Mouse (Mus musculus) embryonic fibroblast, embryonic 13.5 days (primary cell): ENCODE data around the gene Tmod3. TPM values are rescaled to one million over a fixed set of nuclear protein-coding genes. Genes with fewer than 3 reads are reported as not detected.

ENCODE experiments used
- H3K27ac ChIP-seq: 2 replicates; pipeline ENCODE4 v1.5.1; 2012; ENCODE audit warnings: low read length, control low read depth, inconsistent platforms; ENCODE audit not compliant: insufficient read depth
- H3K4me1 ChIP-seq: 2 replicates; pipeline ENCODE4 v1.6.1; 2011; ENCODE audit warnings: low read length; ENCODE audit not compliant: control insufficient read depth, insufficient read depth
- H3K4me3 ChIP-seq: 2 replicates; pipeline ENCODE4 v1.5.1; 2011; ENCODE audit warnings: mild to moderate bottlenecking, control low read depth, low read length; ENCODE audit not compliant: insufficient read depth
- CTCF ChIP-seq: IDR thresholded peaks from 2 replicates; pipeline ENCODE4 v1.5.1; 2011; ENCODE audit warnings: mild to moderate bottlenecking, control low read depth, low read length, moderate library complexity, borderline replicate concordance; ENCODE audit not compliant: insufficient read depth
- POLR2A ChIP-seq: IDR thresholded peaks from 2 replicates; pipeline ENCODE4 v1.6.1; 2011; ENCODE audit warnings: low read depth, mild to moderate bottlenecking, control low read depth, low read length, moderate library complexity
- polyA plus RNA-seq: library from polyadenylated mRNA; stranded (reverse); fragments of >200 nt; gene quantifications from 2 replicates; pipeline ENCODE4 v1.2.4, GENCODE M21; 2011; ENCODE audit warnings: low read depth; ENCODE audit not compliant: missing spikeins, insufficient read length

Gene Tmod3
- polyA plus RNA-seq, 1 experiment = 71.0 TPM

DNA sequence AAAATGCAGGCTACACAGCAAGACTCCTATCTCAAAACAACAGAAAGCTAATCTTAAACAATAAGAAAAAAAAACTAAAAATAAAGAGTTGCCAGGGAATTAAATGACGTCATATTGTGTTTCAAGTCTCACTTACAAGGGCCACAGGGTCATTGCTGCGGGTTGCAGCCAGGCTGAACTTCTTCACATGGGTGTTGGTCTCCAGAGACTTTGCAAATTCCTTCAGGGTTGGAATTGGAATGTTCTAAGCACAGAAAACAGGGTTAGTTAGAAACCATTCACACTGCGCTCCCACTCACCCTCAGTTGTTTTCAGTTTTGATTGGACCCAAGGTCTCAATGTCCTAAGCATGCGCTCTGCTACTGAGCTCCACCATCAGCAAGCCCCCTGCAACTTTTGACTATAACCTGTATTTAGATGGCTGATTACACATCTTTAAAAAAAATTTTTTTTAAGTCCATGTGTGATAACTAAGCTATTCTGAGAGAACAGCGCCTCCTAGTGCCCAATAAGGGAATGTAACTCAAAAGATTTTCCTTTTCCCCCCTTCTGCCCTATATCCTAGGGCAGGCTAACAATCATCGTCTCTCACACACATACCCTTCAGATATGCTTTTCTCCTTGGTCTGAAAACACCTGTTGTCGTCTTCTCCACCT is 22.4 kb upstream of the Tmod3 start:
- H3K4me3 ChIP-seq = no peak overlapping the region
- TF ChIP-seq CTCF = no peak
- TF ChIP-seq POLR2A = no peak
- H3K27ac ChIP-seq = no peak overlapping the region
- H3K4me1 ChIP-seq = no peaks in the 10 kb centered on the region

DNA sequence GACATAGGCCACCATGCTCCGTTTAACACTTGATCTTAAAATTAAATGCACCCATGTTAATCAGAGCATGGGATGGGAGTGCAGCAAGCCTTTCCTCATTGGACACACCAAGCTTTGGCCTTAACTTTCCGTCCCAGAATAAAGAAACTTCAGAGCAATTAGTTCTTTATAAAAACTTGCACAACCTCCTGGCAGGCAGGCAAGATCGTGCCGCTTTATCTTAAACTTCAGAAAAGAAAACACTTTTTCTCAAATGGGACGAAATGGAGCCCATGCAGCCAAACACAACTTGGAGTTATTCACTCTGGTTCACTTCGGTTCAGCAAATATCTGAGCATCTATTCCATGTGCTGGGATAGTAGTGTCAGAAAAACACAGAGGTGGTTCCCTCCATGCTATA is 19.9 kb upstream of the Tmod3 start:
- no peak overlapping the region for H3K27ac ChIP-seq
- H3K4me3 ChIP-seq = no peak overlapping the region
- TF ChIP-seq POLR2A (no peak), CTCF (no peak)
- no peaks in the 10 kb centered on the region for H3K4me1 ChIP-seq

DNA sequence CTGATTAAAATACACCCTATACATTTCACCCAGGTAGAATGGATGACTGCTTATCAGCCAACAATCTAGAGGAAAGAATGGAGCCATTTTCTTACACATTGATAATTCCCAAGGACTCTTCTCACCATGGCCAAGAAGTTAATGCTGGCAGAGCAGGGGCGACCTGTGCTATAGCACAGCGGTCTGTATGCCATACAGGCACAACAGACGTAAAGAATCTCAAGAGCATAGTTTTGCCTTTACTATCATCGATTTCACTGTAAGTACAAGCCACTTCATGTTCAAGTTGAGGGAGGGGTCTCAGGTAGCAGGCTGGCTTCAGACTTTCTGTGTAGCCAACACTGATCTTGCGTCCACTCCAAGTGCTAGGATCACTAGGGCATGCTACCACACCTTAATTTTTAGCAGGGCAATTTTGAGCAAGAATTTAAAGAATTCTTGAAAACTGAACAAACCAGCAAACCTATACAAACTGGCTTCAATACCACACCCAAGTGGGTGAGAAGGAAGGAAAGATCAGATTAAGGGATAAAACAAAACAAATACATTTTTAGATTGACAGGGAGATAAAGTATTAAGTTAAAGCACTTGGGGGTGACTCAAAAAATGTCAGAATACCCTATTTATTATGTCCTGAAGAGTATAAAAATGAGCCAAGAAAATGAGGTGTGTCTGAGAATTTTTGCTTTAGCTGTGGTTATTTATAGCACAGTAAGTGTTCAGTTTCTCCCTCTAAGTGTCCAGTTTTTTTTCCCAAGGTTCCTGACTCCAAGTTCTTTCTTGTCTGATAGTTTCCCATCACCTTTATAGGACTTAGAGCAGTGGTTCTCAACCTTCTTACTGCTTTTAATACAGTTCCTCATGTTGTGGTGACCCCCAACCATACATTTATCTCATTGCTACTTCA is 11.8 kb upstream of the Tmod3 start:
- Histone ChIP-seq H3K4me3 (no peak overlapping the region), H3K27ac (no peak overlapping the region), H3K4me1 (0 out of 2 replicates have a peak, but pooled peaks cover 2% of the 10 kb centered on the region)
- TF ChIP-seq CTCF = no peak

DNA sequence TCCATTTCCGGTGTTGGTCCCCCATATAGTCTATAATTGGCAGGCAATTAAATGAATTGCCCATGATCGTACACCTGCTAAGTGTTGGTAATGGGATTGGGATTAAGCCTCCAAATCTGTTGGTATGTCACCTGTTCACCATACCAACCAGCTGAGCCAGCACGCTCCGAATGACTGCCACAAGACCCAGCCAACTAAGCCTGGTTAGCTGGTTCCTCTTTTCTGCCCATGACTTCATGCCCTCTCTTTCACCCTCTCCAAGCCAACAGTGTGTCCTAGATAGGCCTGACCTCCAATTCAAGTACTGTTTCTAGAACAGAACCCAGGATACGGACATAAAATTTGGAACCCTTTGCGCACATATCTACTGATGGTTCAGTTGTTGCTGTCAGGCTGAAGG is 8.9 kb upstream of the Tmod3 start:
- TF ChIP-seq POLR2A (no peak), CTCF (no peak)
- no peak overlapping the region for H3K4me3 ChIP-seq
- peaks cover 6% of the 10 kb centered on the region; the same call in 1 of the 2 replicates for H3K4me1 ChIP-seq
- H3K27ac ChIP-seq = no peak overlapping the region

DNA sequence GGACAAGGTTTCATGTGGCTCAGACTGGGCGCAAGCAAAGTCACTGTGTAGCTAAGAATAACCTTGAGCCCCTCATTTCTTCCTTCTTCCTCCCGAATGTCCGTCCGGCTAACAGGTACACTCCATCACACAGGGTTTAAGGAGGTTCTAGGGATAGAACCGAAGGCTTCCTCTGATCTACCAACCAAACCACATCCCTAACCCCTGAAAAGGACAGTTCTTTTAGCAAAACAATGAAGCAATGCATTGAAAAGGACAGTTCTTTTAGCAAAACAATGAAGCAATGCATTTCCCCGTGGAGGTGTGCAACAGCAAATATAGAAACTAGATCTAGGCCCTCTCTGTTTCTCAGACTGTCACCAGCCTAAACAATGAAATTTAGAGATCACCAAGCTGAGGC is 5.4 kb upstream of the Tmod3 start:
- no peak overlapping the region for H3K27ac ChIP-seq
- peaks cover 5% of the 10 kb centered on the region for H3K4me1 ChIP-seq
- TF ChIP-seq CTCF = no peak
- TF ChIP-seq POLR2A = no peak
- H3K4me3 ChIP-seq = no peak overlapping the region

DNA sequence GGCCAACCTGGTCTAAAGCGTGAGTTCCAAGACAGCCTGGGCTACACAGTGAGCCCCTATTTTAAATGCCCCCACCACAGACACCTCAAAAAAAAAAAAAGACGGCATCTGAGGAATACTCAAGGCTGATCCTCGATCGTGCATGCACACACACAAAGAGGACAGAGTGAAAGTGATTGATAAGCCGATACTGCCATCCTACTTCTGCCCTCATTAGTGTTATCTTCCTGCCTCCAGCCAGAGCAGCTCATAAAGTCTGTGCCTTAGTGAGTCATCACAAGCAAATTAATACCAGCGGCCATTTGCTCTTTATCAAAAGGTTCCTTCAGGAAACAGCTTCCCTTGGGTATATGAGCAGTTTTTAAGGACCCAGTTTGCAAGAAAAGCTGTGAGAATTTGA is 4.2 kb upstream of the Tmod3 start:
- Histone ChIP-seq H3K4me1 (peaks cover 5% of the 10 kb centered on the region), H3K27ac (0 out of 2 replicates have a peak overlapping the region, but pooled peaks have one; percentile 21)
- TF ChIP-seq POLR2A = no peak
- TF ChIP-seq CTCF = no peak

DNA sequence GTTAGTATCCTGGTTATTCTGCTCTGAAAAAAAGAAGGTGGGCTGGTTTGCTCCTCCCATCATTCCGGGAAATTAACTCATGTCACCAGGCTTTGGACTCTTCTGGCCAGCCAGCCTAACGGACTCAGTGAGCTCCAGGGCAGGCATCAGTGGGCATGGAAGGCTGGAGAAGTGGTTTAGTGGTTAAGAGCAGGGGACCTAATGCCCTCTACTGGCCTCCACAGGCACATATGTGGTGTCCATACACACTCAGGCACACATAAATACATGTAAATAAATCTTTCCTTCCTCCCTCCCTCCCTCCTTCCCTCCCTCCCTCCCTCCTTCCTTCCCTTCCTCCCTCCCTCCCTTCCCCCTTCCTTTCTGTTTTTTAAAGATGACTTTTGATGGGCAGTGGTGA is 3.7 kb upstream of the Tmod3 start:
- Histone ChIP-seq H3K4me3 (no peak overlapping the region), H3K4me1 (peaks cover 5% of the 10 kb centered on the region), H3K27ac (no peak overlapping the region)
- TF ChIP-seq CTCF = no peak
- TF ChIP-seq POLR2A = no peak

More for the DNA sequence above, 4.2 kb upstream of the Tmod3 start:
- no peak overlapping the region for H3K4me3 ChIP-seq

DNA sequence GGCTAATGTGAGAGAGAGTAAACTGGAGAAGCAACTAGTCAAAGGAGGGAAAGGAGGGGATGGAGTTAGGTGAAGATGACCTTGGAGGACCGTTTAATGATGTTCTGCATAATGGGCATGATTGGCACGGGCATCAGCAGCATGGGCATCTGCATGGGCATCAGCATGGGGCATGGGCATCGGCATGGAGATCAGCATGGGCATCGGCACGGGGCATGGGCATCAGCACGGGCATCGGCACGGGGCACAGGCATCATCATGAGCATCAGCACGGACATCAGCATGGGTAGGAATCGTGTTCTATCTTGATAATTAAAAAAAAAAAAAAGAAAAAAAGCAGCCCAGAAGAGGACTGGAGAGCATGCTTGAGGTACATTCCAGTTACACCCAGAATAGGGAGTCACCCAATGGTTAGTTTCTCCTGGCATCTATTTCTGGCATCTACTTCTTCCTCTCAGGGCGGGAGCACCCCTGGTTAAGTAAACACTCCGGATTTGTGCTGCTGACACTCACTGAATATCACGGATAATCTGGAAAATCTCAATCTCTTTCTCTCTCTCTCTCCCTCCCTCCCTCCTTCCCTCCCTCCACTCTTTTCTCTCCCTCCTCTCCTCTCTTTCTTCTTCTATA is 1.7 kb upstream of the Tmod3 start:
- Histone ChIP-seq H3K27ac (no peak overlapping the region), H3K4me3 (no peak overlapping the region), H3K4me1 (peaks cover 10% of the 10 kb centered on the region)
- TF ChIP-seq POLR2A (no peak), CTCF (no peak)

DNA sequence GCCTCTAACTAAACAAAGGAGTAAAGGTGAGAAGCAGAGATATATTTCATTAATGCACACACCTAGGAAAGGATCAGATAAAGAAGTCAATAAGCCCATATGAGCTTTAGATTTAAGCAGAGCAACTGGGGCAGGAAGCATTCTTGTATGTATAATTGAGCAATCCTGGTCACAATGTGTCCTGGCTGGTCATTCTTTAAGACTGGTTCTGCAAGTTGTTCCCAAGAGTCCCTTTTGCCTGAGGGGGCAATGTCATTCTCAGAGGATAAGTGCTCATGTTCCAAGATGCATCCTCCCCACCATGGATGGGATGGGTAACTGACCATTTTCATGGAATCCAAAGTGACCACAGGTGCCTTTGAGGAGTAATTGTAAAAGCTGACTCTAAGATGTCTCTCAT is 896 bp upstream of the Tmod3 start:
- H3K4me1 ChIP-seq = peaks cover 10% of the 10 kb centered on the region
- H3K27ac ChIP-seq = no peak overlapping the region
- H3K4me3 ChIP-seq = no peak overlapping the region
- TF ChIP-seq POLR2A = no peak
- no peak for TF ChIP-seq CTCF
